Mouse (Mus musculus): ENCODE results near the gene Olfr1342. TPM values are rescaled to one million over a fixed set of nuclear protein-coding genes. Genes with fewer than 3 reads are reported as not detected.

Gene Olfr1342
- not detected in 2 replicates for polyA plus RNA-seq (2014; fragmentation: Nextera tagmentation; extraction: Ambion mirVana)

DNA sequence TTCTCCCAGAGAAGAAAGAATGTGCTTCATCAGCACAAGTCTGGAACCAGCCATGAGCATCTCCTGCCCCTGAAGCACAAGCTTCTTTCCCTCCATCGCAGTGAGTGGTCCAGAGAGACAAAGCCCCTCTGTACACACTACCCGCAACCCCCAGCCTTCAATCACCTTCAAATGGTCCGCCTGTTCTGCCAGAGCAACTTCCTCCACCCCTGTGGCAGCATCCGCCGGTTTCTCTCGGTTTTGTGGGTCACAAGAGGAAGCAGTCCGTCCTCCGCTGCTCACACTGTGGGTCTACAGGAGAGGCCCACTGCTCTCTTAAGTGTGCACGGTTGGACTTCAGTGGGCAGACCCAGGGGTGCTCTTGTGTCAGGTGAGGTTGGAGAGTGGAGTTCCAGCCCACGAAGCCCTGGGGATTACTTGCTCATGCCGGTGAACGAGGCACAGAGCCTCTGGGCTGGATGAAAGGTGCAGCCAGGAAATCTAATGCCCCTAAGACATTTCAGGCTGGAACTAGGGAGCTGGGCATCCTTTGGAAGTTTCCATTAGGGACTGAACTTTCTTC is at the start of gene Olfr1342:
Olfr1342 (minus strand) TSS at position 345 of the 562 bp plus-strand sequence.
- Histone ChIP-seq H3K4me2 (no peak within 1 kb of the TSS), H3K27me3 (ENCODE audit: control insufficient read depth, insufficient read depth, low read length) (no peaks in the 10 kb centered on the region), H3K9ac (ENCODE audit: low read depth, low read length) (no peak within 1 kb of the TSS), H3K4me3 (ENCODE audit: low read depth, low read length) (no peak within 1 kb of the TSS), H3K9me3 (replicated peaks; ENCODE audit: control insufficient read depth, low read length) (no peaks in the 10 kb centered on the region), H3K36me3 (ENCODE audit: control insufficient read depth, insufficient read depth, low read length) (no peaks in the 10 kb centered on the region), H3K27ac (ENCODE audit: low read depth, low read length) (no peak within 1 kb of the TSS), H3K4me1 (ENCODE audit: control insufficient read depth, insufficient read depth, low read length) (no peaks in the 10 kb centered on the region)
- ATAC-seq (replicated peaks; ENCODE audit: insufficient number of reproducible peaks, low FRiP score, low TSS enrichment) = no peak
- 45% methylated on average over 12 of the region's 12 CpGs for WGBS (ENCODE audit: insufficient replicate concordance)

DNA sequence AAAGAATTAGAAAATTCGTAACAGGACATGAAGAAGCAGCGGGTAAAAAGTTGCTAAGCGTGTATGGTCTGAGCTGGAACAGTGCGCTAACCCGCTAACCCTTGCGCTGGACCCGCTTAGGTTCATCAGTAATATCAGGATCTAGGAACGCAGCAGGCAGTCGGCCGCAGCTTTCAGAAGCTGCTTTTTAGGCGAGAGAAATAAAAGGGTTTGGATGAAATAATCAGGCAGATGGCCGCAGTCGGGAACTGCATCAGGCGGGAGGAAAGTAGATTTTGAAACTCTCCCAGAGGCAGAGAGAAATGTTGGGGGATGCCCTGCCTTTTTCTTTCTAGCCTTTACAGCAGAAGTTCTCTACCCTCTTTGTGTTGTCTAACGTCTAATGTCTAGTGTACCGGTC is 49.3 kb upstream of the Olfr1342 start:
- H3K27ac ChIP-seq (ENCODE audit: low read depth, low read length) = no peak overlapping the region
- 8% methylated on average over 16 of the region's 16 CpGs for WGBS (ENCODE audit: insufficient replicate concordance)
- peaks cover 20% of the 10 kb centered on the region for H3K27me3 ChIP-seq (ENCODE audit: control insufficient read depth, insufficient read depth, low read length)
- ATAC-seq (replicated peaks; ENCODE audit: insufficient number of reproducible peaks, low FRiP score, low TSS enrichment) = no peak
- H3K9ac ChIP-seq (ENCODE audit: low read depth, low read length) = no peak overlapping the region
- no peaks in the 10 kb centered on the region for H3K36me3 ChIP-seq (ENCODE audit: control insufficient read depth, insufficient read depth, low read length)
- no peaks in the 10 kb centered on the region for H3K4me1 ChIP-seq (ENCODE audit: control insufficient read depth, insufficient read depth, low read length)
- H3K4me3 ChIP-seq (ENCODE audit: low read depth, low read length) = no peak overlapping the region
- H3K4me2 ChIP-seq = no peak overlapping the region; the same call in 1 of the 2 replicates
- no peaks in the 10 kb centered on the region for H3K9me3 ChIP-seq (replicated peaks; ENCODE audit: control insufficient read depth, low read length)

GRCm38 (mm10) chr4:118740988-118741698 is 48.6 kb upstream of the Olfr1342 start:
- Histone ChIP-seq H3K4me2 (no peak overlapping the region; the same call in 1 of the 2 replicates), H3K27ac (ENCODE audit: low read depth, low read length) (no peak overlapping the region), H3K4me3 (ENCODE audit: low read depth, low read length) (no peak overlapping the region), H3K9me3 (replicated peaks; ENCODE audit: control insufficient read depth, low read length) (no peaks in the 10 kb centered on the region), H3K9ac (ENCODE audit: low read depth, low read length) (no peak overlapping the region), H3K4me1 (ENCODE audit: control insufficient read depth, insufficient read depth, low read length) (no peaks in the 10 kb centered on the region), H3K36me3 (ENCODE audit: control insufficient read depth, insufficient read depth, low read length) (no peaks in the 10 kb centered on the region), H3K27me3 (ENCODE audit: control insufficient read depth, insufficient read depth, low read length) (peaks cover 20% of the 10 kb centered on the region)
- ATAC-seq (replicated peaks; ENCODE audit: insufficient number of reproducible peaks, low FRiP score, low TSS enrichment) = no peak
- 7% methylated on average over 11 of the region's 11 CpGs for whole genome bisulfite sequencing (ENCODE audit: insufficient replicate concordance)

- Histone ChIP-seq H3K27me3 (ENCODE audit: control insufficient read depth, insufficient read depth, low read length) (peaks cover 20% of the 10 kb centered on the region), H3K9ac (ENCODE audit: low read depth, low read length) (no peak overlapping the region), H3K4me2 (no peak overlapping the region), H3K4me3 (ENCODE audit: low read depth, low read length) (no peak overlapping the region), H3K36me3 (ENCODE audit: control insufficient read depth, insufficient read depth, low read length) (no peaks in the 10 kb centered on the region), H3K9me3 (replicated peaks; ENCODE audit: control insufficient read depth, low read length) (no peaks in the 10 kb centered on the region), H3K27ac (ENCODE audit: low read depth, low read length) (no peak overlapping the region), H3K4me1 (ENCODE audit: control insufficient read depth, insufficient read depth, low read length) (no peaks in the 10 kb centered on the region)
- 60% methylated on average over 3 of the region's 3 CpGs for WGBS (ENCODE audit: insufficient replicate concordance)
- ATAC-seq (replicated peaks; ENCODE audit: insufficient number of reproducible peaks, low FRiP score, low TSS enrichment) = no peak
Observed at GRCm38 (mm10) chr4:118739574-118739973, 47.0 kb upstream of the Olfr1342 start.

- H3K9ac ChIP-seq (ENCODE audit: low read depth, low read length) = no peak within 1 kb of the TSS
- no peaks in the 10 kb centered on the region for H3K27me3 ChIP-seq (ENCODE audit: control insufficient read depth, insufficient read depth, low read length)
- no peaks in the 10 kb centered on the region for H3K4me1 ChIP-seq (ENCODE audit: control insufficient read depth, insufficient read depth, low read length)
- no peaks in the 10 kb centered on the region for H3K9me3 ChIP-seq (replicated peaks; ENCODE audit: control insufficient read depth, low read length)
- no peak within 1 kb of the TSS for H3K4me3 ChIP-seq (ENCODE audit: low read depth, low read length)
- H3K4me2 ChIP-seq = no peak within 1 kb of the TSS
- no peaks in the 10 kb centered on the region for H3K36me3 ChIP-seq (ENCODE audit: control insufficient read depth, insufficient read depth, low read length)
- WGBS (ENCODE audit: insufficient replicate concordance) = 90% methylated on average over 1 of the region's 1 CpGs
- H3K27ac ChIP-seq (ENCODE audit: low read depth, low read length) = no peak within 1 kb of the TSS
- no peak for ATAC-seq (replicated peaks; ENCODE audit: insufficient number of reproducible peaks, low FRiP score, low TSS enrichment)
Observed at GRCm38 (mm10) chr4:118731875-118732274, 39.3 kb upstream of the Olfr1342 start, which contains the start of gene Olfr1339. Olfr1339 (plus strand) TSS chr4:118732175.

DNA sequence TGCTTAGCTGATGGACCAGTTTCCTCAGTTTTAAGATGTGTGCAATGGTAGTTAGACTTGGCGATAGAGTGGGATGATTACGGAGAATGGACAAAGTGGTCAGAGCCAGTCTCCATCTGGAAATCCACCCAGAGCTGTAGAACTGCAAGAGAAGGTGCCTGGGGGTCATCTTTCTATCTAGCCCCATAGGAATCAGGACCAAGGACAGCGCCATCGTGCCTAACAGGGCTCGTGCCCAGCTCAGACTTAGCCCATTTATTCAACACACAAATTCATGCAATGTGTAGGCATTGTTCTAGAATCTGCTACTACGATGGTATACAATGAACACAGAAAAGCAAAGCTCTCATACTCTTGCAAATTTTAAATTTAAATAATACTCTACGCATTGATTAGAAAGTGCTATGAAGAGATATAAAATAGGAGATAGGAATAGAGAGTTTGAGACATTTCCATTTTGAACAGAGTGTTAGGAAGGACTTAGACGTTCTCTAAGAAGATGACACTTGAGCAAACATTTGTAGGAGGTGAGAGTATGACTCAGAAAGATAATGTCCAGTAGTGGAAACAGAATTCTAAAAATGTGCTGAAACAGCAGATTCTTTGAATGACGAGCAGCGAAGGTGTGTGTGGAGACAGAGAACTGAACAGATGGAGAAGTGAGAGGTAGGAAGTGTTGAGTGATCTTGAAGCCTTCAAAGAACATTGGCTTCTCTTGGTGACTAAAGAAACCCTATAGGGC is 29.4 kb upstream of the Olfr1342 start:
- no peaks in the 10 kb centered on the region for H3K9me3 ChIP-seq (replicated peaks; ENCODE audit: control insufficient read depth, low read length)
- H3K4me3 ChIP-seq (ENCODE audit: low read depth, low read length) = no peak overlapping the region
- no peaks in the 10 kb centered on the region for H3K27me3 ChIP-seq (ENCODE audit: control insufficient read depth, insufficient read depth, low read length)
- H3K36me3 ChIP-seq (ENCODE audit: control insufficient read depth, insufficient read depth, low read length) = no peaks in the 10 kb centered on the region
- no peak overlapping the region for H3K4me2 ChIP-seq
- ATAC-seq (replicated peaks; ENCODE audit: insufficient number of reproducible peaks, low FRiP score, low TSS enrichment) = no peak
- H3K27ac ChIP-seq (ENCODE audit: low read depth, low read length) = no peak overlapping the region
- WGBS (ENCODE audit: insufficient replicate concordance) = 43% methylated on average over 10 of the region's 10 CpGs
- H3K4me1 ChIP-seq (ENCODE audit: control insufficient read depth, insufficient read depth, low read length) = no peaks in the 10 kb centered on the region
- no peak overlapping the region for H3K9ac ChIP-seq (ENCODE audit: low read depth, low read length)

DNA sequence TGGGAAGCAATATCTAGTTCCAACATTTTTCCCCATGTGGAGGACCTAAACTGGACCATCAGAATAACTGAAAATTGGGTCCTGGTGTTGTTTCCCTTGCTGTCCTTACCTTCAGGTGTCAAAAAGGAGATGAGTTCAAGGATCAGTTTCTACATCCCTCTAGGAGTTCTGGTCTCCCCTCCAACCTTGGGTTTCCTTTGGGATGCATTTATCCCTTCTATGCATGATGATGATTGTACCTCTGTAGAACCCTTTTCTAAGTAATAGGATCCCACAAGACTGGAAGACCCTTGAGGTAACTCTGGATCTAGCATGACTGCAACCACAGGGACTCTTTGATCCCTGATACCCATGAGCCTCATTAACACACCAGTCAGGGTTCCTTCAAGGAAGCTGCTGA is 27.3 kb upstream of the Olfr1342 start, which contains the start of gene Olfr1340:
Olfr1340 (plus strand) TSS at position 301 of the 400 bp plus-strand sequence.
- H3K4me3 ChIP-seq (ENCODE audit: low read depth, low read length) = no peak within 1 kb of the TSS
- ATAC-seq (replicated peaks; ENCODE audit: insufficient number of reproducible peaks, low FRiP score, low TSS enrichment) = no peak

GRCm38 (mm10) chr4:118711656-118712055 is 19.1 kb upstream of the Olfr1342 start:
- Histone ChIP-seq H3K4me1 (ENCODE audit: control insufficient read depth, insufficient read depth, low read length) (no peaks in the 10 kb centered on the region), H3K36me3 (ENCODE audit: control insufficient read depth, insufficient read depth, low read length) (no peaks in the 10 kb centered on the region), H3K9ac (ENCODE audit: low read depth, low read length) (no peak overlapping the region), H3K4me2 (no peak overlapping the region), H3K27ac (ENCODE audit: low read depth, low read length) (no peak overlapping the region), H3K4me3 (ENCODE audit: low read depth, low read length) (no peak overlapping the region), H3K9me3 (replicated peaks; ENCODE audit: control insufficient read depth, low read length) (no peaks in the 10 kb centered on the region), H3K27me3 (ENCODE audit: control insufficient read depth, insufficient read depth, low read length) (no peaks in the 10 kb centered on the region)
- 47% methylated on average over 1 of the region's 1 CpGs for WGBS (ENCODE audit: insufficient replicate concordance)
- no peak for ATAC-seq (replicated peaks; ENCODE audit: insufficient number of reproducible peaks, low FRiP score, low TSS enrichment)

More for the DNA sequence above, 27.3 kb upstream of the Olfr1342 start, which contains the start of gene Olfr1340:
- Histone ChIP-seq H3K9ac (ENCODE audit: low read depth, low read length) (no peak within 1 kb of the TSS), H3K9me3 (replicated peaks; ENCODE audit: control insufficient read depth, low read length) (no peaks in the 10 kb centered on the region), H3K27me3 (ENCODE audit: control insufficient read depth, insufficient read depth, low read length) (no peaks in the 10 kb centered on the region), H3K27ac (ENCODE audit: low read depth, low read length) (no peak within 1 kb of the TSS), H3K4me2 (no peak within 1 kb of the TSS), H3K4me1 (ENCODE audit: control insufficient read depth, insufficient read depth, low read length) (no peaks in the 10 kb centered on the region), H3K36me3 (ENCODE audit: control insufficient read depth, insufficient read depth, low read length) (no peaks in the 10 kb centered on the region)
